Mouse (Mus musculus) kidney, embryonic 15.5 days (tissue): Measurements from ENCODE around the gene Cyp4f18. TPM values are rescaled to one million over a fixed set of nuclear protein-coding genes. Genes with fewer than 3 reads are reported as not detected.

ENCODE experiments used
- ATAC-seq: fragments of 200-750 bp; cut with Nextera tagmentation; replicated peaks from 2 replicates; pipeline ENCODE4 v1.8.0; 2017; ENCODE audit warnings: moderate TSS enrichment; ENCODE audit not compliant: low FRiP score
- H3K27ac ChIP-seq: fragments of 300-500 bp; sonication (generic); 2 replicates; pipeline ENCODE4 v1.5.1; 2015; ENCODE audit warnings: mild to moderate bottlenecking, inconsistent platforms
- H3K27me3 ChIP-seq: fragments of 300-500 bp; sonication (generic); 2 replicates; pipeline ENCODE4 v1.6.1; 2015; ENCODE audit warnings: inconsistent platforms
- H3K36me3 ChIP-seq: fragments of 300-500 bp; sonication (generic); 2 replicates; pipeline ENCODE4 v1.6.1; 2015; ENCODE audit warnings: inconsistent platforms
- H3K4me1 ChIP-seq: fragments of 300-500 bp; sonication (generic); 2 replicates; pipeline ENCODE4 v1.6.1; 2015; ENCODE audit warnings: inconsistent platforms
- H3K4me2 ChIP-seq: fragments of 300-500 bp; sonication (generic); 2 replicates; pipeline ENCODE4 v1.6.1; 2015; ENCODE audit warnings: moderate library complexity, mild to moderate bottlenecking, inconsistent platforms
- H3K4me3 ChIP-seq: fragments of 300-500 bp; sonication (generic); replicated peaks from 2 replicates; pipeline ENCODE4 v1.5.1; 2015; ENCODE audit warnings: mild to moderate bottlenecking, inconsistent platforms
- H3K9ac ChIP-seq: fragments of 300-500 bp; sonication (generic); 2 replicates; pipeline ENCODE4 v1.6.1; 2015; ENCODE audit warnings: mild to moderate bottlenecking, inconsistent platforms
- H3K9me3 ChIP-seq: fragments of 300-500 bp; sonication (generic); replicated peaks from 2 replicates; pipeline ENCODE4 v1.6.1; 2016; ENCODE audit warnings: inconsistent platforms
- WGBS: fragments of 180-500 bp; shearing (Covaris S2); methylation state at CpG from one replicate; pipeline ENCODE4 v1.1.7; 2015; ENCODE audit warnings: mixed read lengths; 5-methylcytosine and 5-hydroxymethylcytosine counted together
- polyA plus RNA-seq: library from polyadenylated mRNA; unstranded; fragments of >200 nt; fragmentation: Nextera tagmentation; extraction: Ambion mirVana; gene quantifications from 2 replicates; pipeline ENCODE4 v1.2.1, GENCODE M21; 2015

The Cyp4f18 gene
- polyA plus RNA-seq, 1 experiment from 2014 or later, result 1.3 TPM

DNA sequence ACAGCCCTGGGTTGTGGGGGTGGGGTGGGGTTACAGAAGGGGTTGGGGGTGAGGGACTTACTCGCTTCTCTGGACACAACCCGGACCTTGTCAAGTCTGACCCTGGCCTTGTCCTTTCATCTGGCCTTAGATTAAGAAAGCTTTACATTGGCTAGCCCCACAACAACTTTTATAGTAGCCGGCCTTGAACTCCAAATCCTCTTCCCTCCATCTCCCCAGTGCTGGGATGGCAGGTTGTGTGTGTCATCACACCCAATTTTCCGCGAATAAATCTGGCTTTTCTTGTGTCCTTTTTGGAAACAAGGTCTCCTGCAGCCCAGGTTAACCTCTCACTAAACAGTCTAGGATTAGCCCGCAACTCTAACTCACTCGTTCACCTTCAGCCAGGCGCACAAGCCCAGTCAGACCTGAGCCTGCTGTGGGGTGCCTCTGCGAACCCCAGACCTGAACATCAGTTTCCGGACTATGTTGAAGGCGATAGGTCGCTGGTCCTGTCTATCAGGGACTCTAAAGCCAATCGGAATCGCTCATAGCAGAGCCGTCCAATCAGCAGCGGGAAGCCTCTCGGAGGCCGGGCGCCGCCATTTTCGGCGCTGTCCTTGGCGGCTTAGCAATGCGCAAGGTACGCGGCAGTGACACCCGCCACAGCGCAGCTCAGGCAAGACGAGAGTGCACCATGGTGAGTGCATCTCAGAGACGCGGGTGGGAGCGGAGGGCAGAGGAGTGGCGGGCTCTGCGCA, 58.8 kb downstream of the Cyp4f18 start, which contains the start of gene Zfp961:
Gene Zfp961 (plus strand): TSS at position 557 of the 740 bp plus-strand sequence.
- Histone ChIP-seq H3K9me3 (peaks cover 10% of the 10 kb centered on the region; the same call in 1 of the 2 replicates), H3K27me3 (no peaks in the 10 kb centered on the region), H3K27ac (peak within 1 kb of the TSS; percentile 90), H3K4me2 (peak within 1 kb of the TSS; percentile 70), H3K4me1 (peaks cover 14% of the 10 kb centered on the region), H3K36me3 (peaks cover 24% of the 10 kb centered on the region), H3K4me3 (peak within 1 kb of the TSS; percentile 85), H3K9ac (peak within 1 kb of the TSS; percentile 75)
- ATAC-seq, result peak; percentile 100
- WGBS, result 3% methylated on average over 34 of the region's 34 CpGs

GRCm38 (mm10) chr8:71948624-71949023, 60.8 kb downstream of the Cyp4f18 start:
- Histone ChIP-seq H3K27ac (no peak overlapping the region), H3K27me3 (no peaks in the 10 kb centered on the region), H3K4me3 (no peak overlapping the region), H3K9me3 (no peaks in the 10 kb centered on the region), H3K4me1 (peaks cover 14% of the 10 kb centered on the region), H3K4me2 (no peak overlapping the region), H3K36me3 (peaks cover 9% of the 10 kb centered on the region; the same call in 1 of the 2 replicates), H3K9ac (no peak overlapping the region)
- ATAC-seq, result no peak
- 87% methylated on average over 5 of the region's 5 CpGs for WGBS

DNA sequence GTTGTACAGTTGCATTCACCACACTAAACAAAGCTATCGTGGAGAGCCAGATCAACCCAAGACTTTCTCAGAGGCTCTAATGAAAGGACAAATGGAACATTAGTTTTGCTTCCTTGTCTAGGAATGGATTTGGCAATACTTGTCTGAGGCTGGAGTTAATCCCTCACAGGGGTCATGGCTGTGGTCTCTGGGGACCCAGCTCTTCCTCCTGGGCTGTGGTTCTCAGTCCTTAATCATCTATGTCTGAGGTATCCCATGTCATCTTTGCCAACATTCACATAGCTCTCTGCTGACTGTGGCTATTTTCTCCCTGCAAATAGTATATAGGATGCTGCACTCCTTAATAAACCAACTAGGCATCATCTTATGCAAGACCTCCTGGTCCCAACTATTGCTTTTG, 67.7 kb downstream of the Cyp4f18 start:
- Histone ChIP-seq H3K4me1 (no peaks in the 10 kb centered on the region), H3K4me3 (no peak overlapping the region), H3K4me2 (no peak overlapping the region), H3K27ac (no peak overlapping the region), H3K9ac (no peak overlapping the region), H3K9me3 (no peaks in the 10 kb centered on the region), H3K27me3 (no peaks in the 10 kb centered on the region), H3K36me3 (no peaks in the 10 kb centered on the region)
- ATAC-seq, result no peak
- 79% methylated on average over 1 of the region's 1 CpGs for WGBS

- Histone ChIP-seq H3K27ac (no peak overlapping the region), H3K27me3 (no peaks in the 10 kb centered on the region), H3K4me2 (no peak overlapping the region), H3K4me3 (no peak overlapping the region), H3K4me1 (no peaks in the 10 kb centered on the region), H3K9ac (no peak overlapping the region), H3K9me3 (no peaks in the 10 kb centered on the region), H3K36me3 (no peaks in the 10 kb centered on the region)
- WGBS, result 82% methylated on average over 2 of the region's 2 CpGs
- 0 out of 2 replicates have a peak, but pooled peaks have one; percentile 36 for ATAC-seq
These were observed 68.9 kb downstream of the Cyp4f18 start for GRCm38 (mm10) chr8:71940293-71941208.

Other genes with a start within 250 kb of the Cyp4f18 start
- gene Zfp709, start 127.6 kb downstream of the Cyp4f18 start, polyA plus RNA-seq, result 6.4 and 6.6 TPM in 2 replicates
- 6.8 and 7.3 TPM in 2 replicates for gene Zfp882, start 101.0 kb downstream of the Cyp4f18 start, polyA plus RNA-seq
- gene Zfp617, start 101.0 kb downstream of the Cyp4f18 start, polyA plus RNA-seq, result 24.8 and 26.1 TPM in 2 replicates
- gene Zfp961, start 58.6 kb downstream of the Cyp4f18 start, polyA plus RNA-seq, result 26.4 and 26.5 TPM in 2 replicates
- not detected in 2 replicates for gene Olfr372, start 31.6 kb upstream of the Cyp4f18 start, polyA plus RNA-seq
- gene Olfr373, start 73.6 kb upstream of the Cyp4f18 start, polyA plus RNA-seq, result 0.05 TPM in 2 replicates
- 0.06 TPM in 1 of 2 replicates, not detected in the other for gene Olfr374, start 97.4 kb upstream of the Cyp4f18 start, polyA plus RNA-seq
- 770 and 775 TPM in 2 replicates for gene Tpm4, start 125.3 kb upstream of the Cyp4f18 start, polyA plus RNA-seq
- 126 and 128 TPM in 2 replicates for gene Rab8a, start 151.6 kb upstream of the Cyp4f18 start, polyA plus RNA-seq
- 0.08 TPM in 1 of 2 replicates, not detected in the other for gene Hsh2d, start 180.0 kb upstream of the Cyp4f18 start, polyA plus RNA-seq
- gene Cib3, start 203.2 kb upstream of the Cyp4f18 start, polyA plus RNA-seq, result not detected in 2 replicates
- gene Gm11034, start 204.0 kb upstream of the Cyp4f18 start, polyA plus RNA-seq, result not detected in 2 replicates
- 73.0 and 74.0 TPM in 2 replicates for gene Fam32a, start 210.1 kb upstream of the Cyp4f18 start, polyA plus RNA-seq
- 123 and 138 TPM in 2 replicates for gene Ap1m1, start 230.4 kb upstream of the Cyp4f18 start, polyA plus RNA-seq